Mouse (Mus musculus): ENCODE measurements at regions not wholly inside any gene's neighbourhood (a gene's known extent, or its start where the extent isn't known, plus 50 kb on each side); places are given as distances from the start of the nearest gene placed in this dataset.
A peak's percentile ranks its signal among the peaks of the same experiment; 100 is the strongest.

DNA sequence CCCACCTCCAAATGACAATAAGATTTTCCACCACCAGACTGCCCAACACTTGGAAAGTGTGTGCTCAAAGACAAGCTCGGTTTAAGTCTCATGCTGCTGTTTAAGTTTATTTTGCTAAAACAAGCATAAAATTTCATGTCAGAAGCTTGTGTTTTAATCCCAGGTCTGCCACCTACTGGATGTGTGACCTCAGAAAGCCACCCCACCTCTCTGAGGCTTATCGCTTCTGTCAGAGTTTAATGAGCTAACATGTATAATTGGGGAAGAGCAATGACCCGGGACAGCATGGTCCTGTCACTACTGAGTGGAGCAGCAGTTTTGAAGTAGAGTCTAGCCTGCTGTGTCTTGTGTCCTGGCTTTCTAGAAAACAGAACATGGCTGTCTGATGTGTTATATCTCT is 122.4 kb upstream of the Rad23b start:
- Histone ChIP-seq H3K4me3 (replicated peaks in 1 of 3; ENCODE audit: low read depth in 2 of 3, low read length in 2 of 3, poor library complexity in 1 of 3) (no peak overlapping the region), H3K36me3 (replicated peaks in 1 of 2; ENCODE audit: control insufficient read depth in 1 of 2, insufficient read depth in 1 of 2, low read length in 1 of 2) (no peaks in the 10 kb centered on the region), H3K9me3 (replicated peaks; ENCODE audit: low read length) (no peaks in the 10 kb centered on the region), H3K4me1 (ENCODE audit: control insufficient read depth in 1 of 2, insufficient read depth in 2 of 2) (no peaks in the 10 kb centered on the region), H3K79me2 (replicated peaks; ENCODE audit: control insufficient read depth, extremely low read depth, insufficient read depth, poor library complexity, severe bottlenecking) (no peaks in the 10 kb centered on the region), H3K9ac (ENCODE audit: insufficient read depth, low read depth) (no peak overlapping the region), H3K27ac (ENCODE audit: insufficient read depth, low read depth) (no peak overlapping the region), H3K4me2 (ENCODE audit: insufficient read depth, low read depth, poor library complexity, severe bottlenecking) (no peak overlapping the region), H3K27me3 (replicated peaks) (no peaks in the 10 kb centered on the region)
- TF ChIP-seq USF1 (IDR thresholded peaks at IDR 0.05; ENCODE audit: low read depth, low read length) = no peak
- peak in 1 of 2 experiments; percentile 13; a peak in 1 of 4 replicates for TF ChIP-seq CTCF (conservative IDR thresholded peaks at IDR 0.05 in 1 of 2, IDR thresholded peaks at IDR 0.05 in 1 of 2; ENCODE audit: low read depth in 2 of 2, low read length in 2 of 2)
- TF ChIP-seq SIN3A (IDR thresholded peaks at IDR 0.05; ENCODE audit: low read length) = no peak
- no peak for DNase-seq (ENCODE audit: extremely low read depth)
- in situ Hi-C loops (cut with MboI; ENCODE audit: low pct_ligation_motif_present, low pct_unique_long_range_greater_than_20kb, low sequenced_read_pairs) = no loop called here
- dilution Hi-C loops (cut with MboI; ENCODE audit: extremely low pct_ligation_motif_present, extremely low pct_unique_long_range_greater_than_20kb, low sequenced_read_pairs) = no loop called here

GRCm38 (mm10) chr4:55231522-55231921 is 118.3 kb upstream of the Rad23b start:
- peak; percentile 59 for TF ChIP-seq SMC3 (IDR thresholded peaks at IDR 0.05; ENCODE audit: low read depth, low read length)
- no peak for TF ChIP-seq MXI1 (IDR thresholded peaks at IDR 0.05; ENCODE audit: low read depth, low read length)
- peak; percentile 63 to 72 for TF ChIP-seq CTCF (conservative IDR thresholded peaks at IDR 0.05 in 1 of 2, IDR thresholded peaks at IDR 0.05 in 1 of 2; ENCODE audit: low read depth in 2 of 2, low read length in 2 of 2)
- no peak for TF ChIP-seq JUN (IDR thresholded peaks at IDR 0.05; ENCODE audit: insufficient read depth, low read depth, low read length)
- TF ChIP-seq RAD21 (IDR thresholded peaks at IDR 0.05; ENCODE audit: low read depth, low read length) = peak; percentile 37
- TF ChIP-seq MAFK (IDR thresholded peaks at IDR 0.05; ENCODE audit: insufficient replicate concordance, low read length) = no peak
- TF ChIP-seq ZNF384 (IDR thresholded peaks at IDR 0.05; ENCODE audit: low read depth, low read length) = no peak
- TF ChIP-seq TCF12 (IDR thresholded peaks at IDR 0.05; ENCODE audit: low read depth, low read length) = no peak
- TF ChIP-seq MYC (IDR thresholded peaks at IDR 0.05; ENCODE audit: low read depth, low read length) = no peak
- no peak for TF ChIP-seq NELFE (IDR thresholded peaks at IDR 0.05; ENCODE audit: low read depth, low read length)
- no peak for TF ChIP-seq ZC3H11A (IDR thresholded peaks at IDR 0.05; ENCODE audit: low read depth, low read length)
- in situ Hi-C loops (cut with MboI; ENCODE audit: low pct_ligation_motif_present, low pct_unique_long_range_greater_than_20kb, low sequenced_read_pairs) (no loop called here), dilution Hi-C loops (cut with MboI; ENCODE audit: extremely low pct_ligation_motif_present, extremely low pct_unique_long_range_greater_than_20kb, low sequenced_read_pairs) (no loop called here)
- Histone ChIP-seq H3K4me1 (ENCODE audit: control insufficient read depth in 1 of 2, insufficient read depth in 2 of 2) (no peaks in the 10 kb centered on the region), H3K9me3 (replicated peaks; ENCODE audit: low read length) (no peaks in the 10 kb centered on the region), H3K9ac (ENCODE audit: insufficient read depth, low read depth) (no peak overlapping the region), H3K27ac (ENCODE audit: insufficient read depth, low read depth) (no peak overlapping the region), H3K4me2 (ENCODE audit: insufficient read depth, low read depth, poor library complexity, severe bottlenecking) (no peak overlapping the region), H3K27me3 (replicated peaks) (no peaks in the 10 kb centered on the region), H3K79me2 (replicated peaks; ENCODE audit: control insufficient read depth, extremely low read depth, insufficient read depth, poor library complexity, severe bottlenecking) (no peaks in the 10 kb centered on the region), H3K36me3 (replicated peaks in 1 of 2; ENCODE audit: control insufficient read depth in 1 of 2, insufficient read depth in 1 of 2, low read length in 1 of 2) (no peaks in the 10 kb centered on the region), H3K4me3 (replicated peaks in 1 of 3; ENCODE audit: low read depth in 2 of 3, low read length in 2 of 3, poor library complexity in 1 of 3) (no peak overlapping the region)
- peak; percentile 48 for DNase-seq (ENCODE audit: extremely low read depth)

- in situ Hi-C loops (cut with MboI; ENCODE audit: low pct_ligation_motif_present, low pct_unique_long_range_greater_than_20kb, low sequenced_read_pairs) (no loop called here), dilution Hi-C loops (cut with MboI; ENCODE audit: extremely low pct_ligation_motif_present, extremely low pct_unique_long_range_greater_than_20kb, low sequenced_read_pairs) (no loop called here)
- no peak for DNase-seq (ENCODE audit: extremely low read depth)
- Histone ChIP-seq H3K4me3 (replicated peaks in 1 of 3; ENCODE audit: low read depth in 2 of 3, low read length in 2 of 3, poor library complexity in 1 of 3) (no peak overlapping the region), H3K27ac (ENCODE audit: insufficient read depth, low read depth) (no peak overlapping the region), H3K79me2 (replicated peaks; ENCODE audit: control insufficient read depth, extremely low read depth, insufficient read depth, poor library complexity, severe bottlenecking) (no peaks in the 10 kb centered on the region), H3K27me3 (replicated peaks) (no peaks in the 10 kb centered on the region), H3K36me3 (replicated peaks in 1 of 2; ENCODE audit: control insufficient read depth in 1 of 2, insufficient read depth in 1 of 2, low read length in 1 of 2) (no peaks in the 10 kb centered on the region), H3K9ac (ENCODE audit: insufficient read depth, low read depth) (no peak overlapping the region), H3K4me1 (ENCODE audit: control insufficient read depth in 1 of 2, insufficient read depth in 2 of 2) (peaks cover 0 to 5% of the 10 kb centered on the region in 2 experiments; a peak in 2 of 4 replicates), H3K9me3 (replicated peaks; ENCODE audit: low read length) (no peaks in the 10 kb centered on the region), H3K4me2 (ENCODE audit: insufficient read depth, low read depth, poor library complexity, severe bottlenecking) (no peak overlapping the region)
- TF ChIP-seq MYC (IDR thresholded peaks at IDR 0.05; ENCODE audit: low read depth, low read length) = no peak
- TF ChIP-seq JUND (conservative IDR thresholded peaks at IDR 0.05; ENCODE audit: low read depth, low read length) = no peak
- TF ChIP-seq ZC3H11A (IDR thresholded peaks at IDR 0.05; ENCODE audit: low read depth, low read length) = no peak
- TF ChIP-seq NRF1 (IDR thresholded peaks at IDR 0.05; ENCODE audit: low read depth, low read length) = no peak
- TF ChIP-seq NELFE (IDR thresholded peaks at IDR 0.05; ENCODE audit: low read depth, low read length) = no peak
- TF ChIP-seq RCOR1 (conservative IDR thresholded peaks at IDR 0.05; ENCODE audit: low read depth, low read length) = no peak
- TF ChIP-seq TBP (conservative IDR thresholded peaks at IDR 0.05; ENCODE audit: low read depth, low read length) = no peak
- no peak for TF ChIP-seq USF1 (IDR thresholded peaks at IDR 0.05; ENCODE audit: low read depth, low read length)
- TF ChIP-seq JUN (IDR thresholded peaks at IDR 0.05; ENCODE audit: insufficient read depth, low read depth, low read length) = no peak
- no peak for TF ChIP-seq IRF4 (IDR thresholded peaks at IDR 0.05; ENCODE audit: low read depth, low read length)
- no peak for TF ChIP-seq SMC3 (IDR thresholded peaks at IDR 0.05; ENCODE audit: low read depth, low read length)
- no peak for TF ChIP-seq MAFK (IDR thresholded peaks at IDR 0.05; ENCODE audit: insufficient replicate concordance, low read length)
- TF ChIP-seq MXI1 (IDR thresholded peaks at IDR 0.05; ENCODE audit: low read depth, low read length) = no peak
- TF ChIP-seq BHLHE40 (IDR thresholded peaks at IDR 0.05; ENCODE audit: low read depth, low read length) = no peak
- TF ChIP-seq CTCF (conservative IDR thresholded peaks at IDR 0.05 in 1 of 2, IDR thresholded peaks at IDR 0.05 in 1 of 2; ENCODE audit: low read depth in 2 of 2, low read length in 2 of 2) = no peak
- no peak for TF ChIP-seq EP300 (IDR thresholded peaks at IDR 0.05; ENCODE audit: low read length)
- TF ChIP-seq MEF2A (IDR thresholded peaks at IDR 0.05; ENCODE audit: borderline replicate concordance, low read depth, low read length) = no peak
- TF ChIP-seq E2F4 (IDR thresholded peaks at IDR 0.05; ENCODE audit: insufficient replicate concordance, low read depth, low read length) = no peak
- no peak for TF ChIP-seq ZKSCAN1 (IDR thresholded peaks at IDR 0.05; ENCODE audit: borderline replicate concordance, low read depth, low read length)
- TF ChIP-seq ETS1 (conservative IDR thresholded peaks at IDR 0.05; ENCODE audit: low read depth, low read length) = no peak
Observed at GRCm38 (mm10) chr4:55237856-55238255, 112.0 kb upstream of the Rad23b start.

Data from CH12.LX (cell line).